In the genomic region with DNA sequence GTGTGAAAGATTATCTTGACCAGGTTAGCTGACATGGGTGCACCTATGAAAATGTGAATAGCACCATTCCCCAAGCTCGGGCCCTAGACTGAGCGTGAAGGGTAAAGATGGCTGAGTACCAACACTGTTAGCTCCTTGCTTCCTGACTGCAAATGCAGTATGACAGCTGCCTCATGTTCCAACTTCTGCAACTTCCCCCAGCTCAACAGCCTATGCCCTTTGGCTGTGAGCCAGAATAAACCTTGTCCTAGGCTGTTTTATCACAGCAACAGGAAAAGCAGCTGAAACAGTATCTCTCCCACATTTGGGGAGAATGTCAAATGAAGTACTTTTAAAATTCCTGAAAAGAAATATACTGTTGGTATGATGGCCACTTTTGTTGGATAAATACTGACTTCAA, we compare ENCODE assay signal across 19 mouse cellular contexts. TPM values are rescaled to one million over a fixed set of nuclear protein-coding genes. Genes with fewer than 3 reads are reported as not detected.
A peak's percentile ranks its signal among the peaks of the same experiment; 100 is the strongest.
DNase-seq lines count a peak whose midpoint lies in the region; ATAC-seq and TF ChIP-seq lines count a peak whose summit lies in the region.
"Had no signal": no experiment of that assay in that cellular context is flagged by ENCODE, and none has a peak within 500 bp of the region (broad histone marks: within the 10 kb centered on the region; RNA-seq: fewer than 3 reads in every experiment).

No protein-coding gene starts in this region.

- TF ChIP-seq EP300 in MEL (IDR thresholded peaks at IDR 0.05; ENCODE audit: low read depth in 1 of 2, low read length in 2 of 2): no peak

- no peak overlapping the region for H3K9ac ChIP-seq in MEL (ENCODE audit: control insufficient read depth, low read depth, low read length, poor library complexity, severe bottlenecking)
- H3K9ac ChIP-seq in hindbrain, embryonic 11.5 days (ENCODE audit: low read depth, low read length): no peak overlapping the region
- H3K9ac ChIP-seq: hindbrain, embryonic 14.5 days; intestine, embryonic 15.5 days; limb, embryonic 12.5 days; liver, embryonic 14.5 days; midbrain, embryonic 15.5 days had no signal

- TF ChIP-seq RAD21 in MEL (IDR thresholded peaks at IDR 0.05; ENCODE audit: low read depth, low read length): no peak

- WGBS in kidney, adult 2 months: 73% methylated on average over 2 of the region's 2 CpGs
- 100% methylated on average over 2 of the region's 2 CpGs for WGBS in hindbrain, embryonic 11.5 days
- 95% methylated on average over 2 of the region's 2 CpGs for WGBS in midbrain, embryonic 10.5 days

- no peaks in the 10 kb centered on the region for H3K36me3 ChIP-seq in kidney, adult 2 months (ENCODE audit: control insufficient read depth, insufficient read depth, low read length)
- no peaks in the 10 kb centered on the region for H3K36me3 ChIP-seq in MEL (ENCODE audit: control insufficient read depth in 1 of 2, insufficient read depth in 2 of 2, low read length in 2 of 2)
- H3K36me3 ChIP-seq in hindbrain, embryonic 11.5 days (ENCODE audit: control insufficient read depth, insufficient read depth, low read length): no peaks in the 10 kb centered on the region
- H3K36me3 ChIP-seq in midbrain, embryonic 10.5 days: no peaks in the 10 kb centered on the region
- H3K36me3 ChIP-seq: G1E; intestine, embryonic 15.5 days; limb, embryonic 12.5 days; midbrain, embryonic 15.5 days had no signal

- H3K27ac ChIP-seq in kidney, adult 2 months (ENCODE audit: insufficient read depth, low read depth, low read length): 0 out of 2 replicates have a peak overlapping the region, but pooled peaks have one; percentile 12
- H3K27ac ChIP-seq in MEL (ENCODE audit: control insufficient read depth, low read depth, low read length): no peak overlapping the region
- H3K27ac ChIP-seq in embryonic fibroblast, embryonic 13.5 days (ENCODE audit: insufficient read depth, low read length): peak overlapping the region; percentile 78; the same call in 1 of the 2 replicates
- H3K27ac ChIP-seq in hindbrain, embryonic 11.5 days (ENCODE audit: low read depth, low read length): no peak overlapping the region
- no peak overlapping the region for H3K27ac ChIP-seq in midbrain, embryonic 10.5 days (replicated peaks)
- H3K27ac ChIP-seq: hindbrain, embryonic 14.5 days; intestine, embryonic 15.5 days; left cerebral cortex, adult 2 months; limb, embryonic 12.5 days; liver, embryonic 14.5 days; midbrain, embryonic 15.5 days had no signal

- TF ChIP-seq CTCF in kidney, adult 2 months (conservative IDR thresholded peaks at IDR 0.05; ENCODE audit: insufficient read depth, insufficient read length, low read depth, low read length): no peak
- TF ChIP-seq CTCF in MEL (IDR thresholded peaks at IDR 0.05 in 2 of 3, conservative IDR thresholded peaks at IDR 0.05 in 1 of 3; ENCODE audit: control insufficient read depth in 1 of 3, insufficient read depth in 1 of 3, low read depth in 2 of 3, low read length in 3 of 3, poor library complexity in 1 of 3, severe bottlenecking in 1 of 3): no peak
- no peak for TF ChIP-seq CTCF in embryonic fibroblast, embryonic 13.5 days (IDR thresholded peaks at IDR 0.05; ENCODE audit: borderline replicate concordance, insufficient read depth, low read length)

- H3K4me1 ChIP-seq in kidney, adult 2 months (ENCODE audit: control insufficient read depth, insufficient read depth, low read length): peaks cover 3% of the 10 kb centered on the region; the same call in 1 of the 2 replicates
- no peaks in the 10 kb centered on the region for H3K4me1 ChIP-seq in MEL (ENCODE audit: control insufficient read depth in 1 of 2, insufficient read depth in 2 of 2, low read length in 2 of 2)
- H3K4me1 ChIP-seq in embryonic fibroblast, embryonic 13.5 days (ENCODE audit: control insufficient read depth, insufficient read depth, low read length): peaks cover 13% of the 10 kb centered on the region
- H3K4me1 ChIP-seq in hindbrain, embryonic 11.5 days (replicated peaks; ENCODE audit: control insufficient read depth, insufficient read depth, low read length): no peaks in the 10 kb centered on the region
- H3K4me1 ChIP-seq in midbrain, embryonic 10.5 days: no peaks in the 10 kb centered on the region
- H3K4me1 ChIP-seq: intestine, embryonic 15.5 days; limb, embryonic 12.5 days; midbrain, embryonic 15.5 days had no signal

- no peak for TF ChIP-seq POLR2A in kidney, adult 2 months (IDR thresholded peaks at IDR 0.05; ENCODE audit: low read depth, low read length)
- no peak for TF ChIP-seq POLR2A in MEL (IDR thresholded peaks at IDR 0.05; ENCODE audit: control insufficient read depth in 1 of 2, insufficient read depth in 1 of 2, low read depth in 1 of 2, low read length in 2 of 2, poor library complexity in 1 of 2)
- no peak for TF ChIP-seq POLR2A in embryonic fibroblast, embryonic 13.5 days (IDR thresholded peaks at IDR 0.05; ENCODE audit: low read depth, low read length)

- no peaks in the 10 kb centered on the region for H3K79me2 ChIP-seq in MEL (ENCODE audit: control insufficient read depth, insufficient read depth, low read length, poor library complexity)

- DNase-seq in kidney, adult 2 months: peak; percentile 61
- DNase-seq in kidney, adult 18-20 months: no peak
- DNase-seq in MEL (ENCODE audit: low read depth, low spot score): peak; percentile 23
- DNase-seq in kidney, postnatal 36 days: peak; percentile 51 to 58
- no peak for DNase-seq in hindbrain, embryonic 11.5 days (ENCODE audit: low spot score)
- no peak for DNase-seq in midbrain, embryonic 10.5 days (ENCODE audit: low spot score)
- DNase-seq: thymus, adult 2 months had no signal

- no peaks in the 10 kb centered on the region for H3K27me3 ChIP-seq in kidney, adult 2 months (replicated peaks; ENCODE audit: control insufficient read depth, insufficient read depth, low read length)
- H3K27me3 ChIP-seq in MEL (ENCODE audit: control insufficient read depth in 1 of 2, insufficient read depth in 2 of 2, low read length in 2 of 2): peaks cover 0 to 2% of the 10 kb centered on the region in 2 experiments; a peak in 1 of 4 replicates
- no peaks in the 10 kb centered on the region for H3K27me3 ChIP-seq in hindbrain, embryonic 11.5 days (ENCODE audit: control insufficient read depth, insufficient read depth, low read length)
- H3K27me3 ChIP-seq in midbrain, embryonic 10.5 days (ENCODE audit: low read depth, poor library complexity, severe bottlenecking): no peaks in the 10 kb centered on the region
- H3K27me3 ChIP-seq: intestine, embryonic 15.5 days; limb, embryonic 12.5 days; midbrain, embryonic 15.5 days had no signal

- no peak overlapping the region for H3K4me3 ChIP-seq in kidney, adult 2 months (ENCODE audit: insufficient read depth, low read depth, low read length)
- no peak overlapping the region for H3K4me3 ChIP-seq in MEL (ENCODE audit: control insufficient read depth in 1 of 2, insufficient read depth in 1 of 2, low read depth in 2 of 2, low read length in 2 of 2)
- no peak overlapping the region for H3K4me3 ChIP-seq in embryonic fibroblast, embryonic 13.5 days (ENCODE audit: insufficient read depth, low read length)
- no peak overlapping the region for H3K4me3 ChIP-seq in hindbrain, embryonic 11.5 days (ENCODE audit: low read depth, low read length)
- H3K4me3 ChIP-seq in midbrain, embryonic 10.5 days: no peak overlapping the region
- H3K4me3 ChIP-seq: intestine, embryonic 15.5 days; left cerebral cortex, adult 2 months; limb, embryonic 12.5 days; midbrain, embryonic 15.5 days had no signal

- ATAC-seq in hindbrain, embryonic 11.5 days (ENCODE audit: low FRiP score): no peak
- ATAC-seq: CD4-positive, CD25-positive, alpha-beta regulatory T cell, adult 4 months; forebrain, embryonic 16.5 days; intestine, embryonic 15.5 days; midbrain, embryonic 15.5 days had no signal

- no peak overlapping the region for H3K4me2 ChIP-seq in hindbrain, embryonic 11.5 days (replicated peaks; ENCODE audit: low read depth, low read length)
- H3K4me2 ChIP-seq: hindbrain, embryonic 14.5 days; intestine, embryonic 15.5 days; limb, embryonic 12.5 days; midbrain, embryonic 15.5 days had no signal

- no peaks in the 10 kb centered on the region for H3K9me3 ChIP-seq in MEL (replicated peaks; ENCODE audit: insufficient read depth, low read length)
- H3K9me3 ChIP-seq in hindbrain, embryonic 11.5 days (ENCODE audit: control insufficient read depth, low read length): no peaks in the 10 kb centered on the region
- no peaks in the 10 kb centered on the region for H3K9me3 ChIP-seq in midbrain, embryonic 10.5 days (replicated peaks)
- H3K9me3 ChIP-seq: intestine, embryonic 15.5 days; midbrain, embryonic 15.5 days had no signal

TF ChIP-seq in MEL, 35 proteins besides CTCF, POLR2A, EP300 and RAD21 (continues in another document):
- TF ChIP-seq USF2 (IDR thresholded peaks at IDR 0.05; ENCODE audit: borderline replicate concordance in 1 of 2, insufficient read depth in 1 of 2, low read depth in 1 of 2, low read length in 2 of 2) (no peak), ZMIZ1 (IDR thresholded peaks at IDR 0.05; ENCODE audit: low read depth, low read length) (no peak), GATA1 (IDR thresholded peaks at IDR 0.05; ENCODE audit: low read depth, low read length) (no peak), UBTF (IDR thresholded peaks at IDR 0.05; ENCODE audit: borderline replicate concordance, insufficient read depth, low read depth, low read length) (no peak), TAL1 (IDR thresholded peaks at IDR 0.05; ENCODE audit: low read length) (no peak), POLR2AphosphoS5 (IDR thresholded peaks at IDR 0.05; ENCODE audit: borderline replicate concordance, low read depth, low read length) (no peak), ZNF384 (IDR thresholded peaks at IDR 0.05; ENCODE audit: low read depth, low read length) (no peak), MAX (IDR thresholded peaks at IDR 0.05; ENCODE audit: low read length) (no peak), RCOR1 (IDR thresholded peaks at IDR 0.05; ENCODE audit: low read depth, low read length) (no peak), TBP (IDR thresholded peaks at IDR 0.05; ENCODE audit: low read depth, low read length) (no peak), KAT2A (conservative IDR thresholded peaks at IDR 0.05; ENCODE audit: low read depth, low read length) (no peak), E2F4 (IDR thresholded peaks at IDR 0.05; ENCODE audit: borderline replicate concordance, low read depth, low read length) (no peak), NRF1 (IDR thresholded peaks at IDR 0.05; ENCODE audit: insufficient read depth, low read depth, low read length, poor library complexity, severe bottlenecking) (no peak), SIN3A (IDR thresholded peaks at IDR 0.05; ENCODE audit: low read length) (no peak), CHD1 (IDR thresholded peaks at IDR 0.05; ENCODE audit: low read depth, low read length) (no peak)

RNA-seq across cellular contexts. Expression of a gene that starts 10.7 kb away (rescaled TPM):
- polyA plus RNA-seq in kidney, adult 2 months (2012; rRNA removed): 8.9 and 10.6 TPM in 2 replicates
- total RNA-seq in MEL (2012; rRNA removed): not detected in 2 replicates
- not detected for polyA plus RNA-seq in MEL (2012; ENCODE audit: insufficient read depth in 1 of 2, insufficient read length in 2 of 2, low read depth in 1 of 2, low replicate concordance in 2 of 2, missing spikeins in 1 of 2)
- 82.5 and 85.8 TPM in 2 replicates for polyA plus RNA-seq in embryonic fibroblast, embryonic 13.5 days (2011; ENCODE audit: insufficient read length, low read depth, missing spikeins)
- 2.2 and 4.4 TPM in 2 replicates for polyA plus RNA-seq in hindbrain, embryonic 11.5 days (2014; fragmentation: Nextera tagmentation; extraction: Ambion mirVana)
- polyA plus RNA-seq in midbrain, embryonic 10.5 days (2016; fragmentation: Nextera tagmentation; extraction: Ambion mirVana): 1.8 and 2.7 TPM in 2 replicates
- total RNA-seq: granulocyte monocyte progenitor cell, adult 5-6 weeks; megakaryocyte progenitor cell, adult 5-6 weeks had no signal
- polyA plus RNA-seq: G1E had no signal

Comparison
In these comparisons a context has a peak if more than half of its experiments do, and no peak if none do; other contexts are left out.
1. DNase-seq: peak in kidney, adult 2 months (single experiment), MEL (single experiment) and kidney, postnatal 36 days (2 of 2); none in kidney, adult 18-20 months (single experiment), hindbrain, embryonic 11.5 days (single experiment) and midbrain, embryonic 10.5 days (single experiment).
2. H3K27ac ChIP-seq: peak in kidney, adult 2 months (single experiment) and embryonic fibroblast, embryonic 13.5 days (single experiment); none in MEL (single experiment), hindbrain, embryonic 11.5 days (single experiment) and midbrain, embryonic 10.5 days (single experiment).